Mouse (Mus musculus) T-helper 17 cell (primary cell): ENCODE measurements around the gene Tmem74b.

Experiments
- in situ Hi-C, 2 experiments: fragments of 300-600 bp; cut with MboI, MseI; formaldehyde crosslinking; loops; 1 replicate in 1 of 2; 2 replicates in 1 of 2; pipeline ENCODE4 v1.15.1; 2025; ENCODE audit warnings: high pct_unique_total_duplicates in 2 of 2

Tmem74b gene

GRCm38 (mm10) chr2:151740741-151741526 is 39.1 kb downstream of the Tmem74b start:
- in situ Hi-C loops = loop anchor here (5.0 to 25.0 kb wide), 3 partner anchors 249 to 829 kb away; partner anchors contain the start of genes Abhd12 (in 1 of the 2), Gins1 (in 1 of the 2), Nsfl1c (in 1 of the 2) and Slc52a3 (in 1 of the 2)

DNA sequence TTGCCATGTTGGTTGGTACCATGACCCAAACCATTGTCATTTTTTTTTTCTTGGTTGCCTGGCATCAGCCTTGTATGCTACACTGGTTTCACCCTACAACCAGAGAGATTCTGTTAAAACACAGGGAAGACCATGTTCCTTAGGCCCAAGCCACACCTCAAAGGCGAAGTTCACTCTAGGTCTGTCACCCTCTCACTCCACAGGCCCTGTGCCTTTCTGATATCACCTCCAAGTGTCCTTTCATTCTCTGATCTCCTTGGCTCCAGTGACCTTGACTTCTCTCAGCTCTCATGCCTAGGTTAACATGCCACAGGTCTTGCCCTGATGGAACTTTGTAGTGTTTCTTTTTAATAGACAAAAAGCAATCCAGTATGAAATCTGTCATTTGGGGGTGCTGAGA is 40.3 kb downstream of the Tmem74b start:
- in situ Hi-C loops = loop anchor here (5.0 to 25.0 kb wide), 3 partner anchors 250 to 830 kb away; partner anchors contain the start of genes Abhd12 (in 1 of the 2), Gins1 (in 1 of the 2), Nsfl1c (in 1 of the 2) and Slc52a3 (in 1 of the 2)

DNA sequence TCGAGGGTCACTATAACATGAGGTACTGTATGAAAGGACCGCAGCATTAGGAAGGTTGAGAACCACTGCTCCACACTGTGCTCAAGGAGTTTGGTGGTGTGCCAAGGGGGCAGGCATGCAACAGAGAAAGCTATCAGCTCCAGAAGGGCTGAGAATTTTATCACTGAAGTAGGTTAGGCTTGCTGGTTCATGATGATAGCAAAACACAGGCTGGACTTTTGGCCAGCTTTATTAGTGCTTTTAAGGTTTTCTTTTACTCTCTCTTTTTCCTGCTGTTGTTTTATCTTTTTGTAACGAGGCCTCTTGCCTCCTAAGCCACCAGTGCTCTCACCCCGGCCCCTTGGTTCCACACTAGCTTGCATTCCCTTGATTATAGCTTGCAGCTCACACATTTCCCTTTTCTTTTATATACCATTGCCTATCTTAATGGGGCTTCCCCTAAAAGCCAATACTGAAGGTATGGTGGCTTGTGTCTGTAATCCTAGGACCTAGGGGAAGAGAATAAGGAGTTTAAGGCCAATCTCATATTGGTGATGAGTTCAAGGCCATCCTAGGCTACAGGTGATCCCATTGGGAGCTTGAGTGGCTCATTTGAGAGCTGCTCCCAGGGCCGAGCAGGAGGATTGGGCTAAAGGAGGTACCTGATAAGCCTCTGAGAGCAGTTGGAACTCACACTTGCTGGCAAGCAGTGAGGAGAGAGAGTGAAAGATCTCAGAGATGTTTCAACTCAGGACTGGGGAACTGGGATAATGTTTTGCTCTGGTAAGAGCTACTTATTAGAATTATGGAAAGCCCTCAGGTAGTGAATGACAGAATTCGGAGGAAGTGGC is 41.3 kb downstream of the Tmem74b start:
- in situ Hi-C loops = loop anchor here (5.0 to 25.0 kb wide), 3 partner anchors 251 to 831 kb away; partner anchors contain the start of genes Abhd12 (in 1 of the 2), Gins1 (in 1 of the 2), Nsfl1c (in 1 of the 2) and Slc52a3 (in 1 of the 2)

DNA sequence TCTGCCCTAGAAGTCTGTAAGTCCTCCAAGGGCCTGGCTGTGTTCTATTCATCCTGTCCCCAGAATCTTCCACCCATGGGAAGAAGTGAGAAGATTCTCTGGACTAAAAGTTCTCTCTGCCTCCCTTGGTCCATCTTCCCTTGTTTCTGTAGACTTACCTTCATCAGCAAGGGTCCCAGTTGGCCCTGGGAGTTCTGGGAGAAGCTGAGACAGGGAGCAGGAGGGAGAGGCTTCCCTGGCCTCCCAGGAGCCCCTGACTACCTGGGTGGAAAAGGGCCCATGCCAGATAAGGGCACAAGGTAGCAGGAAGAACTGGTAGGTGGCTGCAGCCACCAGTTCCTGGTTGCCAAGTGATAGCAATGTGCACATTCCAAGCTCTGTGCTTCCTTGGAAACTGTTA is 42.0 kb downstream of the Tmem74b start, which contains the start of gene Psmf1:
Gene Psmf1, minus strand, starts transcription at position 342 of the 400 bp plus-strand sequence.
- in situ Hi-C loops = loop anchor here (5.0 to 25.0 kb wide), 3 partner anchors 251 to 832 kb away; partner anchors contain the start of genes Abhd12 (in 1 of the 2), Gins1 (in 1 of the 2), Nsfl1c (in 1 of the 2) and Slc52a3 (in 1 of the 2)

GRCm38 (mm10) chr2:151747847-151748705 is 46.3 kb downstream of the Tmem74b start:
- in situ Hi-C loops = loop anchor here (10.0 to 25.0 kb wide), 2 partner anchors 247 to 836 kb away; partner anchors contain the start of genes Abhd12 (in 1 of the 2), Gins1 (in 1 of the 2) and Slc52a3 (in 1 of the 2)

- in situ Hi-C loops = no loop called here
Measured at GRCm38 (mm10) chr2:151751330-151751729, 49.5 kb downstream of the Tmem74b start.

DNA sequence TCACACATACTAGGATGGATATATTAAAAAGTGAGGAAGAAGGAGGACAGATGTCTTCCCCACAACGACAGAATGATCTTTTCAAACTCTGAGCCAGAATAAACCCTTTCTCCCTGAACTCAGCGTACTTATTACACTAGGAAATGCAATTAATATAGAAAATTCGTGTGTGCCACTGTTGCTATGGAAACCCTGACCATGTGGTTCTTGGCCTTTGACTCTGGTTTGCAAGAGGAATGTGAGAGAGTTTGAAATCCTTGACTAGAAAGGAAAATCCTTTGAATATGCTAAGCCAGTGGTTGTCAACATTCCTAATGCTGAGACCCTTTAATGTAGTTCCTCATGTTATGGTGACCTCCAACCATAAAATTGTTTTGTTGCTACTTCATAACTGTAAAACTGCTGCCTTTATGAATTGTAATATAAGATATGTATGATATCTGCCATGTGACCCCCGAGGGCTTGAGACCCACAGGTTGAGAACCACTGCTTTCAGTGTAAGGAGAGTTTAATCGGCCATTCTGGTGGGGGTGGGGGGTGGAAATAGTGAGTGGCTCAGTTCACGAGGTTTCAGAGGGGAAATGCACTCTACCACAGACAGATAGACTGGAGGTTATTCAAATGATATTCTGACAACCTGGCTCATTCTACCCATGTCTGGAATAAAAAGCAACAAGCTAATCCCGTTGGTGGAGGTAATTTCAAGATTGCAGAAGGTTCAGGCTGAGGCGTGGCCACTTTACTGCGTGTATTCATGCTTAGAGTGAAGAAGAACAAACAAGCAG is 54.7 kb downstream of the Tmem74b start:
- in situ Hi-C loops = loop anchor here in 1 of 2 experiments (5.0 kb wide), 1 partner anchor 101 kb away; no protein-coding TSS in a partner anchor

DNA sequence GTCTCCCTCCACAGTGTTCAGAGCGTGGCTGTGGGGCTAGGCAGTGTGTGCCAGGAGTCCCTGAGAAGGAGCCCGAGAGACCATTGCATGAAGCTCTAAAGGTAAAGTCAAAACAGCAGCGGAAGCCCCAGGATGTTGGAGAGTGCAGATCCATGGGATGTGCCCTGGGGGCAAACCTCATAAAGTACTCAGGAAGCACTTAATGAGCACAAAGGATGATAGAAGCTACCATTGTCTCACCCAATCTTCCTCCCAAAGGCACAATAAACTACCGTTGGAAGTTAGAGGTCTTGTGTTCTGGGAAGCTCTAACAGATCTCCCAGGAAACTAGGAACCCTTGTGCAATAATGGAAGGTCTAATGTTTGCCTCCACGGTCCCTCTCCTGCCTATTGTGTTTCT is 55.6 kb downstream of the Tmem74b start:
- in situ Hi-C loops = loop anchor here in 1 of 2 experiments (5.0 kb wide), 1 partner anchor 100 kb away; no protein-coding TSS in a partner anchor

DNA sequence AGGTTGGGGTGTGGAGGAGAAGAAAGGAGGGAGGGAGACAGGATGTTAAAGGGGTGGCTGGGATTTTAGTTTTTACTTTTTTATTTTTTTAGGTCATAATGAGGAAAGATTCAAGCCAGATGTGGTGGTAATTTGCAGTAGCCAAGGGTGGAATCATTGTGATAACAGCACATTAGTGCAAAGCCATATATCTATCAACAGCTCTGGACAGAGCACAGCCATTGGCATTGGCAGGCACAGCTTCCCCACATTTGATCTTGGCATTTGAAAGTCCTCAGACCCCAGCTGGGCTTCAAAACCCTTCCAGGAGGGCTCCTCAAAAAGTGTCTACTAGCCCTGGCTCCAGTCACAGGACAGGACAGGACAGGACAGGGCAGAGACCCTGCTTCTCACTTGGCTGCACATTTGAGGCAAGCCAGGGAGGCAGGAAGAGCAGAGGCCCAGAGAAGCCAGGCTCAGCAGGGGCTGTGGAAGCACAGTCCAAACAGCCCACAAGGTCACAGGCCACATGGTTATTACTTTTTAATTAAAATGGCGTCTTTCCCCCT is 57.1 kb downstream of the Tmem74b start:
- in situ Hi-C loops = loop anchor here in 1 of 2 experiments (5.0 kb wide), 1 partner anchor 98 kb away; no protein-coding TSS in a partner anchor
